Mouse (Mus musculus) skeletal muscle tissue, adult 2 months (tissue): ENCODE measurements around the gene Cops4.

Experiments used
- DNase-seq: peaks from one replicate; pipeline ENCODE4 v3.0.0-alpha.2; 2012; ENCODE audit warnings: low read depth, low spot score

The Cops4 gene

DNA sequence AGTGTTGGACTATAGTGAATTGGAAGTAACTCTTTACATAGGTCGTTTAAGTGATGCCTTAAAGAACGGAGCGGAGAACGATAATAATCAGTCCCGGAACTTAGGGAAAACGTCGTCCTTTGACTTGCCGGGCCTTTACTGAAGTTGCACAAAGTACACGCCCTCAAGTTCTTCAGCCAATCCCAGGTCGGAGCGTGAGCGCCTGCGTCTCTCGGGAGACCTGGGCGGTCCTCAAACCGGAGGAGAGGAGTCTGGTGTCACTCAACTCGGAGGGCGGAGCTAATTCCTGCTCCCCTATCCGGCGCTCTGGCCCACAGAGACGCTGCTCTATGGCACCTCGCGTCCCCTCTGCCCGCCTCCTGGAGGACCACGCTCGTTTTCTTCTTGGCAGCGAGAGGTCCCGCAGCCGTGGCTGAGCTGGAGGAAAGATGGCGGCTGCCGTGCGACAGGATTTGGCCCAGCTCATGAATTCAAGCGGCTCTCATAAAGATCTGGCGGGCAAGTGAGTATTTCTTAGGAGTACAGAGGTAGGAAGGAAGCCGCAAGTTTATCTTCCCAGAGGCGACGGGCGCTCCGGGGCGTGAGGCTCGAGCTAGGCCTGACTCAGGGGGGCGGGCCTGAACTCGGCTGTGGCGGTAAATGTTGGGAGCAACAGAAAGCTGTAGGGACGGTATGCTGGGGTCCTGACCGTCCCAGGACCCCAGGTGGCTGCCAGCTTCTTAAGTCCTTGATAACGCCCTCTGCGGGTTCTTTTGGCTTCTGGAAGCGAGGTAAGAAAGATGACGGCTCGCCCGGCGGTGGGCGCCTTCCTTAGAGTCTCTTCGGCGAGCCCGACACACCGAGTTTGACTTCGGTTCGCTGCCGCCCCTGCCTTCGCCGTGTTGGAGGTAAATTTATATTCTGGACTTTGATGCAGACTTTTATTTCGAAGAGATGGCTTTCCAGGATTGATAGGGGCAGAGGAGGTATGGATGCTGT is at the start of gene Cops4:
TSS of gene Cops4 (plus strand) at position 261 of the 978 bp plus-strand sequence.
- DNase-seq, result peak; percentile 98

DNA sequence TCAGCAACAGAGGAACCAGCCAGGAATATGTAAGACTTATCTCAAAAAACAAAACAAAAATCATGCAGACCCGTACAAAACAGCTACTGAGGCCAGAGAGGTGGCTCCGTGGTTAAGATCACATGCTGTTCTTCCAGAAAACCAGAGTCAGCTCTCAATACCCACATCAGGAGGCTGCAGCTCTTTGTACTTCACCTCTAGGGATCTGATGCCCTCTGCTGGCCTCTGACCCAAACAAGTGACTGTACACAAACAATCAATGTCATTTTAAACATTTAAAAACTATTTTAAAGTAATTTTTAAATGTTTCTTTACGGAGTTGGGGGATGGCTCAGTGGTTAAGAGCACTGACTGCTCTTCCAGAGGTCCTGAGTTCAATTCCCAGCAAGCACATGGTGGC is 41.8 kb upstream of the Cops4 start:
- no peak for DNase-seq

DNA sequence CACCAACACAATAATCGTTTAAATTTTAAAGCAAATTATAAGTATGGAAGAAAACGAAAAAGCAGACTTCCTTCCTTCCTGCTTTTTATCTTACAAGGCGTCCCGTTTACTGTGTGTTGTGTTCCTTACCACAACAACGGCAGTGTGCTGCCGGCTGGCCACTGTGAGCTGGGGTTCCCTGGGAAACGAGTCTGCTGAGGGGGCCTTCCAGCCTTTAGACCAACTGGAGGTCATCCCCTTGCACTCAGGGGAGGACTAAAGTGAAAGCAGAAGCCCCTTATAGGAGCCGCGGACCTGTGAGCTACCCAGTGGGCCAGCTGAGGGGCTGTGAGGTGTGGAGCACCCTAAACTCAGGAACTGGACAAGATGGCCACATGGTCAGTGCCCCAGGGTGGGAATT is 40.5 kb upstream of the Cops4 start:
- no peak for DNase-seq

DNA sequence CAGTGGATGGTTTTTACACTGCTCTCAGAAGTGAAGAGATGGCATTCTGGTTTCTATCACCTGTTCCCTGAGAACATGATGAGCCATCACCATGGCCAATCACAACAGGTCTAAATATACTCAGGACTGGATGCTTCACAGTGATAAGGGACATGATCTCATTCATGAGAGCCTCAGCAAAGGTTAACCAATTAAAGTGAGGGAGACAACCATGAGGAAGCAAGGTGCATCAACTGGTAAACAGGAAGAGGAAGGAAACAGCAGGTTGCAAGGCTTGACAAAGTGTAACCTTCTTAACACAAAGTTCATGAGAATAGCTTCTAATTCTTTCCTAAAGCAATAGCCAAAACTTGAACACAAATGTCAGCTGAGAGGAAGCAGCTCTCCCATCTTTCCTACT is 34.5 kb upstream of the Cops4 start:
- DNase-seq, result no peak

GRCm38 (mm10) chr5:100487120-100487519 is 31.0 kb upstream of the Cops4 start:
- DNase-seq, result no peak

GRCm38 (mm10) chr5:100488231-100488630 is 29.9 kb upstream of the Cops4 start:
- no peak for DNase-seq

DNA sequence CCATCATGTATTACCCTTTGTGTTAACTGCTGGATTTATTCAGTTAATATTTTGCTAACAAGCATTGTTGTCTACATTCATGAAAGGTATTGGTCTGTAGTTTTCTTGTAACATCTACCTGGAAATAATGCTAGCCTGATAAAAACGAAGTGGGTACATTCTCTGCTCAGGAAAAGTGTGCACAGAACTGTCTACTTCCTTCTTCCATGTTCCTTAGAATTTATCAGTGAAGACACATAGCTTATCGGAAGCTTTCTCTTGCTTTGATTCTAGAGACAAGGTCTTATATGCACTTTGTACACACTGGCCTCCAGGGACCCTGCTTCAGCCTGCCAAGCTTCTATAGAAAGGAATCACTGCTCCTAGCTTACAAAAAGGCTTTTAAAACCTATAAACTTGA is 28.8 kb upstream of the Cops4 start:
- no peak for DNase-seq

- DNase-seq, result no peak
These were observed 26.4 kb upstream of the Cops4 start for GRCm38 (mm10) chr5:100491704-100492103.

DNA sequence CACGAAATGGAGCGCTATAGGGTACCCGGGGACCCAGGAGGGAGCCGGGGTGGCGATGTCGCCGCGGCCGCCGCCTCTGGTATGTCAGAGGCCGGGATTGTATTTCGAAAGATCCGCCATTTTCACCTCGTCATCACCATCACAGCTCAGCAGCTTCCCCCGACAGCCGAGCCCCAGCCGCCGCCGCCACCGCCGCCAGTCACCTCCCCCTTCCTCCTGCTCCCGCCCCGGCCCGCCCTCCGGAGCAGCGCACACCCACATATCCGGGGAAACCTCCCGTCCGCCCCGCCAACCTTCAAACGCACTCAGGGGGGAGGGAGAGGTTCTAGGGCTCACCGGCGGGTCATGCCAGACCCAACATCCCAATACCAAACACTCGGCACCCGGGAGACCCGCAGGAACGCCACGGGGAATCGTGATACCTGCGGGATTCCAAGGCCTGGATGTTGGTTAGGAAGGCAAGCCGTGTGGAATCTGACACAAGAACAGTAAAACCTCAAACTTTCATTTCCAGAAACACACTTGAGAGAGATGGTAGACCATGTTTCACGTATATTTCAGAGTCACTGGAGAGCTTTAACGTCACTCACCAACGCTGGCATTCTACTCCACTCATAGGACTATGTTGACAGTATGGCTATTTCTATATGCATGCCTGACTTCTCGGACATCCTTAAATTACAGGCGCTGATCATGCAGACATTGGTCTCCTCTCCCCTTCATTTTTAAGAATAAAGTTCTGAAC is 19.5 kb upstream of the Cops4 start:
- peak; percentile 56 for DNase-seq

DNA sequence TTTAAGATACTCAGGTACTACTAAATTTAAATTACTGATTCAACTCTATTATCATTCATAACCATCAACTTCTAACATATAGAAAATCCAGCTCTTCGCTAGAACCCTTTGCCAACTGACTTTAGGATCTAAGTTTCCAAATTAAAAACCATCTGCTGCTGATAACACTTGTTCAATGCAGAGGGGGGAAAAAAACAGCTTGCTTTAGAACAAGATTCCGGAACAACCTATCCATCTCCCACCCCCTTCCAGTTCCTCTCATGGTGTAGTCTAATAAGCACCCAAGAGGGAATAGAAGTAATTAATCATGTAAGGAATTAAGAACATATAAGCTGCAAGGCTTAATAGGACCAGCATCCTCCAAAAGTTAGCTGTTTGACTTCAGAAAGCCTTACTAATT is 18.9 kb upstream of the Cops4 start:
- DNase-seq, result no peak

GRCm38 (mm10) chr5:100499831-100500304 is 18.2 kb upstream of the Cops4 start:
- DNase-seq, result no peak

- DNase-seq, result peak; percentile 84
These were observed 17.6 kb upstream of the Cops4 start, which contains the start of gene Lin54 for GRCm38 (mm10) chr5:100500458-100500961. Gene Lin54, minus strand, starts transcription at chr5:100500639.

DNA sequence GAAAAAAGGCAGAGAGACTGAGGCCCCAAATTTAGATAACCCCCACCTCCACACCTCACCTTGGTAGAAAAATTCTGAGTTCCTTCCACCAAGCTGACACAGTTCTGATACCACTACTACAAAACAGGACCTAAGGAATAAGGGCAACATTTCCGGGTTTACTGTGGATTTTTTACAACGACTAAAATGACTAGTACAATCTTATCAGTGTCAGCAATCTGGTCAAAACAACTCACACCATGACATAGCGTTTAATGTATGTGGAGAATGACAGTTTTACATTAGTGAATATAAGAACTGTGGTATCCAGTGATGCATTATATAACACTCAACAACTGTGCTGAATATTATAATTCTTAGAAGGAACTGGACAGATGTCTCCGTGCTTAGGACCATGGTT is 16.8 kb upstream of the Cops4 start:
- no peak for DNase-seq

DNA sequence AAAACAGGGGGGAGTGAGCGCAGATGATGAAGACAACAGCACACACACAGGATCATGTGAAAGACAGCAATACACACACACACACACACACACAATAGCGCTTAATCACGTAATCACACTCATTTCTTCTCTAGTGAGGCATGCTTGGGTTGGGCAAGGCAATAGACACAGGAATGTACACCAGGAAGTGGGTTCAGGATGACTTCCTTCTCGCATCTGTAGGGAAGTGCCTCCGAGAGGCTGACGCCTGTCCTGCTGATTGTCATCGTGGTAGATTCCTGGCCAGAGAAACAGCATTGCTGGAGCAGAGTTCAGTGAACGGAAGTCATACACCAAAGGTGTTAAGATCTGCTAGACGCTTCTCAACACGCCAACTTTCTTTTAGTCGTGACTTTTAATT is 8.9 kb upstream of the Cops4 start:
- no peak for DNase-seq

DNA sequence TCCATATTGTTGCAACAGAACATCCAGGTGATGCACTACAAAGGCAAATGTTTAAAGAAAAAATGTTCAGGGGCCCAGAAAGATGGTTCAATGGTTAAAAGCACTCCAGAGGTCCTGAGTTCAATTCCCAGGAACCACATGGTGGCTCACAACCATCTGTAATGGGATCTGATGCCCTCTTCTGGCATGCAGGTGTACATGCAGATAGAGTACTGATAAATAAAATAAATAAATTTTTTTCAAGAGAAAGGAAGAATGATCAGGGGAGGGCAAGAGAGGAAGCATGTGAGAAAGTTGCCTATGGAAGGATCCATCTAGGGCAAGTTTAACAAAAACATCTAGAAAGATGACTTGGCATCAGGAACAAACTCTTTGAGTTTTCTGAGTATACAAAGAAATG is 5.5 kb upstream of the Cops4 start:
- DNase-seq, result no peak

- no peak for DNase-seq
These were observed 910 bp downstream of the Cops4 start for GRCm38 (mm10) chr5:100519027-100519411.

DNA sequence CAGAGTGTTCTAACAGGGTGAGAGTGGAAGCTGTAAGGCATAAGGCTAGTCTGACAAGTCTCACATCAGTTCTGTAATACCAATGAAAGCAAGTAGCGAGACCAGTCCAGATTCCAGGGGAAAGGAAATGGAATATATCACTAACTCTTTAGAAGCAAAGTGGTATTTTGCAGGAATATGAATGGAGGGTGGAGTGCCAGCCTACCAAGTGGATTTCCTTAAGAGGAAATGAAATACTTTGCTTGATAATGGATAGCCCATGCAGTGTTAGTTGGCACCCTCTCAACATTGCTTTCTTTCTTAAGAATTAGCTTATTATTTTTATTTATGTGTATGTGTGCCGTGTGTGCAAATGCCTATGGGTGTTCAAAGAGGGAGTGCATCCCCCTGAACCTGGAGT is 2.1 kb downstream of the Cops4 start:
- DNase-seq, result no peak

GRCm38 (mm10) chr5:100523331-100523730 is 5.2 kb downstream of the Cops4 start:
- DNase-seq, result no peak

GRCm38 (mm10) chr5:100524921-100525320 is 6.8 kb downstream of the Cops4 start:
- no peak for DNase-seq

GRCm38 (mm10) chr5:100525620-100526019 is 7.5 kb downstream of the Cops4 start:
- DNase-seq, result no peak

DNA sequence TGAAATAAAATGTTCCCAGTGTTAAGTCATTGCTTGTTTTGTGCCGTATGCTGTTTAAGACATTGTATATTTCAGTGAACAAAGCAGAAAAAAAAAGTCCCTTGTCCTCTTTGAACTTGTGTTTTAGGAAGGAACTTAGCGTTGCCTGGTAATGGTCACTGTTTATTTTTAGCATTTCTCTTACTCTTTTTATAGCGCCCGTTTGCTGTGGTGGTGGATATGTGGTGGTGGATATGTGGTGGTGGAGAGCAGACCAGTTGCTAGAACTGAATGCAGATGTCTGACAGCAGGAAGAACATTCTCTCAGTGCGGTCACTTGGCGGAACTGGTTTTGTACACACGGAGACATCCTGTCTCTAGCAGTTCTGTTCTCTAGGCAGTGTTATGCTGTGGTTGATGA is 8.1 kb downstream of the Cops4 start:
- DNase-seq, result peak; percentile 54

GRCm38 (mm10) chr5:100535826-100536225 is 17.7 kb downstream of the Cops4 start:
- no peak for DNase-seq
